Mouse (Mus musculus) CD4-positive, CD25-positive, alpha-beta regulatory T cell, adult 4 months (primary cell): ENCODE measurements around the gene Cep70. TPM values are rescaled to one million over a fixed set of nuclear protein-coding genes. Genes with fewer than 3 reads are reported as not detected.

Experiments
- ATAC-seq: one replicate; pipeline ENCODE4 v1.8.0; 2017
- polyA plus RNA-seq, 2 experiments: library from polyadenylated mRNA; unstranded; fragments of 100-300 nt; shearing (Covaris generic); gene quantifications; one replicate each; pipeline ENCODE4 v1.2.1; 2017

Gene Cep70
- polyA plus RNA-seq, 2 experiments from 2014 or later, result 18.8 to 20.3 TPM

DNA sequence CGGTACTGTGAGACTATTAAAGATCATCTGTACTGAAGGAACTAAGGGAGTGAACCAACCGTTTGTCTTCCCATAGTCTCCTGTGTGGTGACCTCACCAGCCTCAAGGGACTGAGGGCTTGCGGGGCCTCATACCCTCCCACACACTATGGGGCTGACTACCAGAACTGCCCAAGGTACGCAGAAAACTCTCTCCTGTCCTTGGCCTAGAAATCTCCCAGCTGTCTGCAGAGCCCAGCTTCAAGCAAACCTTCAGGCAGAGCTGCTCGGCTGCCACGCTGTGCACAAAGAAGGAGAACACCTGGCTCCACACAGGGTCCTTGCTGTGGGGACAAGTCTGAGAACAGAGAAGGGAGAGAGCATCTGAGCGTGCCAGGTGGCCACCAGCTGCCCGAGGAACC is 76.8 kb downstream of the Cep70 start:
- ATAC-seq, result no peak

DNA sequence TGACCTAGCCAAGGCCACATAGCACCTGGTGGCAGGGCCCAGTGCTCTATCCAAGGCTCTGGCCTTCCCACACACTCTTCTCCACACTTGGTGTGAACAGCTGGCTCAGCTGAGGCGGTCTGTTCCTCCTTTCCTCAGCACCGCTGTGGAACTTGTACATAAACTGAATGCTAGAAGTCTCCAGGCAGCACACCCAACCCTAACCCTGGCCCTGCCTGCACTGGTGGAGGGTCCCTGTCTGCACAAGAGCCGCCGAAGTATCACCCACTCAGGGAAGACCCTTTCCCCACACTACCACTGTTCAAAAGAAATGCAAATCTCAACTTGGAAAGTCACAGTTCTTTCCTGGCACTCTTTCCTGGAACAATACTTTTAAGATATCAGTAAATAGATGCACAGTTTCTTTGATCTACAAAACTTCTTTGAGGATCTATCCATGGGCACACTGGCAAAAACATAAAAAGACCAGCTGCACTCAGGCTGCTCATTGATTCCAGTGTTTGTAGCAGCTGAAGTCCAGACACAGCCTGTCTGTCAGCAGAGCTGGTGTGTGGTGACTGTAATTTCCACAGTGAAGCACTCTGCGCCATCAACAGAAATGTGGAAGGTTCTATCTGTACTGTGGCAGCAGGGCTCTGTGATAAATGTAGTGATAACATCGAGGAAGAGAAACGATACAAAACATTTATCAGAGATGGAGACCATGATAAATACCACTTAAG is 82.2 kb downstream of the Cep70 start:
- ATAC-seq, result no peak

DNA sequence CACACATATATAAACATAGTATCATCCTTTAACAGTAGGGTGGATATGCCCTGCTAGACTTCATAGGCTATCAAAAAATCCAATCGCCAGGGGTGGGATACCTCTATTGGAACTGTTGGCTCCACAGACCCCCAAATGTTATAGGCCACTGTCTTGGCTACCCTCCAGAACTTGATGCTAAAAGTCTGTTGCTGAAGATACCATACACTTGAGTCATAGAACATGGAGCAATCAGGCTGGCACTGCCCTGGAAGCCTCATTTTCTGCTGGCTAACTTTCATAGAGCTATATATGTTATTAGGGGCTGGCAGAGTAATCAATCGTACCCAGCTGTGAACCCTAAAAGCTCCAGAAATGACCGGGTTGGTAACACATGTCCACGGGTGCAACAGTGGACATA is 82.8 kb downstream of the Cep70 start:
- ATAC-seq, result no peak

DNA sequence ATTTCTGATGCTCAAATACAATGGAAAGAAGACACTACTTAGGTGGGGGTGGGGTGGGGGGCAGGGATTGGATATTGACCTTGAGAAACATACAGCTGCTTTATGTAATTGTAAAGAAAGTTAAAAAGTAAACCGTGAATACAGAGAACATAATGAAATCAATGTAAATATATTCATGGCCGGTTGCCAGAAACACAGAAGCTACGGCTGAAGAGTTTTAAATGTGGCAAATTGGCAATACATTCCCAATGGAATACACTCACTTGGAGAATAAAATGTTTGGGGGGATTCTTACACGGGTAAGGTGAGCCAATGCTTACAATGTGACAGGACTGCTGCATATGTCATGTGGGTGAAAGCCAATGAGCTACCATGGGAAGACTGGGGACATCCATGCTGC is 83.7 kb downstream of the Cep70 start:
- ATAC-seq, result no peak

DNA sequence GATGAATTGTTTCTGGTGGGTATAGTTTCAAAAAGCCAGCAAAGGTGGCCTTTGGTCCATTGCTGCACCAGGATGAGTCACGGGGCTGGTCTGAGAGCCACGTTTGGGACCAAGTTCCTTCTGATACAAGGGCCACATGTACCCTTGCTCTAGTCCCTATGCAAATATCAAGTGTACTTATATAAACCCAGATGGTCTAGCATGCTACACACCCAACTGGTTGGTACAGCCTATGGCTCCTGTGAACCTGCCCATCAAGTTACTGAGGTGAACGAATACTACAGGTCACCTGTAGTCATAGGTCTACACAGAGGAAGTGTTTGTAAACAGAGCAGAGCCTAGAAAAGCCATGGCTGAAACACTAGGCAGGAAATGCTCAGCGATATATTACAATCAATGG is 93.4 kb downstream of the Cep70 start:
- ATAC-seq, result no peak

DNA sequence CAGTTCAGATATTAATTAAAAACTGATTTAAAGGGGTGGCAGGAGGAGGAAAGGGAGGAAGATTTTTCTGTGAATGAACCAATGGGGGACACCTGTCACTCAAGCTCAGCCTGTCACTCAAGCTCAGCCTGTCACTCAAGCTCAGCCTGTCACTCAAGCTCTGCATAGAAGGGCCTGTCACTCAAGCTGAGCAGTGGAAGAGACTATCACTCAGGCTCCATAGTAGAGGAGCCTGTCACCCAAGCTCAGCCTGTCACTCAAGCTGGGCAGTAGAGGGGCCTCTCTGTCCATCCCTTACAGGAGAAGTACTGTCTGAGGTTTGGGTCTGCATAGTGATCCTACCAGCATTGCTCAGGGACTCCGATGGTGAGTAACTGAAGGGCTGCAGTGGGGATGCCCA is 95.1 kb downstream of the Cep70 start:
- no peak for ATAC-seq

DNA sequence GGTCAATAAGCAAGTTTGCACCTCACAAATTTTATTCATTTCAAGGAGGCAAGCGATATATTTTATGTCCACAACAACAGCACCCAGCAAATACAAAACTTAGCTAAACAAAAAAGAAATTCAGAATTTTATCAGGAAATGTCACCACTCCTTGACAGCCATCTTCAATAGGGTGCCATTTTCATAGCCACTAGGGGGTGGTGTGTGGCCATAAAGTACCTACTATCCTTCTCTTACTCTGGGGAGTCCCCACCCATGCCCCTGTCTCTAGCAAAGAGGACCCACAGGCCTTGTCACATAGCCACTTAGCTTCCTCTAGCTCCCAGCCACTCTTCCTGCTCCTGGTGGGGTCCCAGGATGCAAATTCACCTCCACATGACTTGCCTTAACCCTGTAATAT is 96.0 kb downstream of the Cep70 start:
- no peak for ATAC-seq

DNA sequence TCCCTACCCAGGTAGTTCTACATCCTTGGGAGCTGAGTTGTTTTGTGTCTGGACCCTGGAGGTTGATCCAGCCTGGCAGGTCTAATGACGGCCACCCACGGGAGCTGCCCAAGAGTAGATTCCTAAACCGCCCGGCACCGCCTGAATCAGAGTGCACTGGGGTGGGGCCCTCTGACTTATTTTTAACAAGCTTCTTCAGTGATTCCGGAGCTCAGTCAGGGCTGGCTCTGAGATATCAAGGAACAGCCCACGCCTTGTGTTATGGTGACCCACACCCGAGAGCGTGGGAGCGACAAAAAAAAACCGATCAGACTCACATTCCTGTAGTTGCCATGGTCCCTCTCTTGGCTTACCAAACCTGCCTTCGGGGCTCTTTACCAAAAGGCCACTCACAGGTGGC is 97.0 kb downstream of the Cep70 start:
- no peak for ATAC-seq

DNA sequence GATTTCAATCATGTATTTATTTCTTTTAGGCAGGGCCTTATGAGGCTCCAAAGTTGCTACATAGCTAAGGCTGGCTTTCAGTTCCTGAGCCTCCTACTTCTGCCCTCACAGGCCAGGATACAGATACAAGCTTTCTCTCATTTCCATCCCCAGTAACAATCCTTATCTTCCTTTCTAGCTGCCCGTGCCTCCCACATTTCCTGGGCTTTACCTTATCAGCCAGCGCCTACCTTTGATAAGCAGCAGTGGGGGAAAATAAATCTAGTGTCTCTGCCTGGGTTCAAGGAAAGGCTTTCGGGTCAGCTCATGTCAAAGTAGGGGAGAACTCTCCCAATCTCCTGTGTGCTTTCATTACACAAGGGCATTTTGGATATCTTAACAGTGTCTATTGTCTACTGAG is 98.4 kb downstream of the Cep70 start:
- ATAC-seq, result no peak

DNA sequence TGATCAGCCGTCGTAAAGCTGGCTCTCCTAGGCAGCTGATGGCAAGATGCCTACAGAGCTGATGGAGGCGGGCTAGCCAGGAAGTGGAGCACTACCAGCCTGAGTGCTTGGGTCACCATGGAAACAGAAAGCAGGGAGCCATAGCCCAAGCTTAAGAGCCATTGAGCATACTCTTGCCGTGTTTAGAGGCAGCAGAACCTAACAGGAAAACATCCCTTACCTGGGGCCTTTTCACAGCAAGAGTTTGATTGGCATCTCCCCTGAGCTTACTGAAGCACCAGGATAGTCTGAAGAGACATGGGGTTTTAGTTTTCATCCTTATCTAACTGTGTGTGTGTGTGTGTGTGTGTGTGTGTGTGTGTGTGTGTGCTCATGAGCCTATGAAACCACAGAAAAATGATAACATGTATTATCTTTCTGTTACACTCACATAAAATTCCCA is 102.2 kb downstream of the Cep70 start:
- no peak for ATAC-seq

Other genes starting within 250 kb of the Cep70 start
- under 1 TPM; 0.81 to 0.97 TPM for gene Gm1123, start 207.7 kb upstream of the Cep70 start, polyA plus RNA-seq
- gene Pik3cb, start 102.7 kb upstream of the Cep70 start, polyA plus RNA-seq, result 1 to 10 TPM in 1 of 2 experiments, under 1 TPM in 1; 0.81 to 1.3 TPM
- gene Faiml, start 6.1 kb upstream of the Cep70 start, polyA plus RNA-seq, result not detected
- not detected for gene Esyt3, start 115.2 kb downstream of the Cep70 start, polyA plus RNA-seq
- gene Mras, start 194.0 kb downstream of the Cep70 start, polyA plus RNA-seq, result not detected
- not detected for gene Nme9, start 208.1 kb downstream of the Cep70 start, polyA plus RNA-seq